Mouse (Mus musculus) megakaryocyte, embryonic 14.5 days (primary cell): ENCODE data around the gene Vinac1. TPM values are rescaled to one million over a fixed set of nuclear protein-coding genes. Genes with fewer than 3 reads are reported as not detected.

Source experiments
- H3K27me3 ChIP-seq: replicated peaks from 2 replicates; pipeline ENCODE3; 2012; ENCODE audit warnings: inconsistent platforms
- H3K36me3 ChIP-seq: replicated peaks from 2 replicates; pipeline ENCODE3; 2012; ENCODE audit warnings: low read length, inconsistent platforms, mixed read lengths
- H3K4me1 ChIP-seq: 2 replicates; pipeline ENCODE4 v1.6.1; 2012; ENCODE audit warnings: inconsistent platforms
- H3K4me3 ChIP-seq: replicated peaks from 2 replicates; pipeline ENCODE3; 2012; ENCODE audit warnings: moderate library complexity, mild to moderate bottlenecking, inconsistent platforms
- H3K9me3 ChIP-seq: 2 replicates; pipeline ENCODE4 v1.6.1; 2012; ENCODE audit warnings: inconsistent platforms
- FLI1 ChIP-seq: IDR thresholded peaks from 2 replicates; pipeline ENCODE4 v1.6.1; 2012; ENCODE audit warnings: low read length, inconsistent platforms, mixed read lengths
- GATA1 ChIP-seq: IDR thresholded peaks from 3 replicates; pipeline ENCODE4 v1.6.1; 2012; ENCODE audit warnings: mixed read lengths, low read length, inconsistent platforms, borderline replicate concordance
- polyA plus RNA-seq: library from polyadenylated mRNA; stranded (reverse); fragments of >175 nt; gene quantifications from 2 replicates; pipeline ENCODE4 v1.2.3, GENCODE M21; 2012; ENCODE audit warnings: low replicate concordance; ENCODE audit not compliant: insufficient read depth

Vinac1 gene
- polyA plus RNA-seq, result not detected in 2 replicates

- Histone ChIP-seq H3K9me3 (no peaks in the 10 kb centered on the region), H3K4me3 (no peak within 1 kb of the TSS), H3K4me1 (no peaks in the 10 kb centered on the region), H3K36me3 (no peaks in the 10 kb centered on the region), H3K27me3 (peaks cover 18% of the 10 kb centered on the region)
- TF ChIP-seq FLI1 (no peak), GATA1 (no peak)
Observed at GRCm38 (mm10) chr2:129047811-129048210, at the start of gene Vinac1. Gene Vinac1, minus strand, starts transcription at chr2:129048172.

- Histone ChIP-seq H3K27me3 (no peaks in the 10 kb centered on the region), H3K36me3 (peaks cover 21% of the 10 kb centered on the region), H3K4me1 (peaks cover 9% of the 10 kb centered on the region), H3K9me3 (no peaks in the 10 kb centered on the region), H3K4me3 (no peak overlapping the region)
- TF ChIP-seq GATA1 (no peak), FLI1 (no peak)
Observed at GRCm38 (mm10) chr2:129093926-129094724, 46.2 kb upstream of the Vinac1 start.

GRCm38 (mm10) chr2:129092810-129093209, 44.8 kb upstream of the Vinac1 start:
- Histone ChIP-seq H3K36me3 (peaks cover 24% of the 10 kb centered on the region), H3K4me1 (peaks cover 9% of the 10 kb centered on the region), H3K4me3 (no peak overlapping the region), H3K27me3 (no peaks in the 10 kb centered on the region), H3K9me3 (no peaks in the 10 kb centered on the region)
- TF ChIP-seq FLI1, result no peak
- TF ChIP-seq GATA1, result no peak

- peaks cover 30% of the 10 kb centered on the region for H3K36me3 ChIP-seq
- H3K9me3 ChIP-seq, result peaks cover 5% of the 10 kb centered on the region
- H3K27me3 ChIP-seq, result no peaks in the 10 kb centered on the region
- no peak overlapping the region for H3K4me3 ChIP-seq
- peaks cover 9% of the 10 kb centered on the region for H3K4me1 ChIP-seq
- TF ChIP-seq FLI1, result no peak
- TF ChIP-seq GATA1, result no peak
Observed at GRCm38 (mm10) chr2:129090370-129090769, 42.4 kb upstream of the Vinac1 start.

- Histone ChIP-seq H3K9me3 (peaks cover 9% of the 10 kb centered on the region), H3K27me3 (no peaks in the 10 kb centered on the region), H3K36me3 (peaks cover 13% of the 10 kb centered on the region), H3K4me1 (peaks cover 8% of the 10 kb centered on the region), H3K4me3 (no peak overlapping the region)
- TF ChIP-seq GATA1 (no peak), FLI1 (no peak)
Observed at GRCm38 (mm10) chr2:129087520-129087919, 39.5 kb upstream of the Vinac1 start.

- H3K4me3 ChIP-seq, result no peak overlapping the region
- no peaks in the 10 kb centered on the region for H3K4me1 ChIP-seq
- no peaks in the 10 kb centered on the region for H3K27me3 ChIP-seq
- peaks cover 9% of the 10 kb centered on the region for H3K9me3 ChIP-seq
- peaks cover 16% of the 10 kb centered on the region for H3K36me3 ChIP-seq
- TF ChIP-seq FLI1 (no peak), GATA1 (no peak)
Observed at GRCm38 (mm10) chr2:129084959-129085358, 37.0 kb upstream of the Vinac1 start.

GRCm38 (mm10) chr2:129083514-129083913, 35.5 kb upstream of the Vinac1 start:
- H3K4me3 ChIP-seq, result no peak overlapping the region
- H3K9me3 ChIP-seq, result peaks cover 12% of the 10 kb centered on the region
- peaks cover 4% of the 10 kb centered on the region; the same call in 1 of the 2 replicates for H3K4me1 ChIP-seq
- peaks cover 20% of the 10 kb centered on the region for H3K36me3 ChIP-seq
- TF ChIP-seq FLI1 (no peak), GATA1 (no peak)
- no peaks in the 10 kb centered on the region for H3K27me3 ChIP-seq

- H3K36me3 ChIP-seq, result peaks cover 23% of the 10 kb centered on the region
- TF ChIP-seq GATA1 (no peak), FLI1 (no peak)
- peaks cover 12% of the 10 kb centered on the region; the same call in 1 of the 2 replicates for H3K4me1 ChIP-seq
- no peak overlapping the region for H3K4me3 ChIP-seq
- H3K9me3 ChIP-seq, result peaks cover 15% of the 10 kb centered on the region
- no peaks in the 10 kb centered on the region for H3K27me3 ChIP-seq
Observed at GRCm38 (mm10) chr2:129081097-129081496, 33.1 kb upstream of the Vinac1 start.

GRCm38 (mm10) chr2:129079194-129079593, 31.2 kb upstream of the Vinac1 start:
- no peak overlapping the region for H3K4me3 ChIP-seq
- no peaks in the 10 kb centered on the region for H3K27me3 ChIP-seq
- TF ChIP-seq GATA1 (no peak), FLI1 (no peak)
- peaks cover 19% of the 10 kb centered on the region for H3K36me3 ChIP-seq
- peaks cover 6% of the 10 kb centered on the region for H3K9me3 ChIP-seq
- peaks cover 12% of the 10 kb centered on the region; the same call in 1 of the 2 replicates for H3K4me1 ChIP-seq

- Histone ChIP-seq H3K4me1 (peaks cover 12% of the 10 kb centered on the region; the same call in 1 of the 2 replicates), H3K36me3 (peaks cover 19% of the 10 kb centered on the region), H3K4me3 (no peak overlapping the region), H3K9me3 (peaks cover 6% of the 10 kb centered on the region), H3K27me3 (no peaks in the 10 kb centered on the region)
- TF ChIP-seq FLI1 (no peak), GATA1 (no peak)
Observed at GRCm38 (mm10) chr2:129078313-129078712, 30.3 kb upstream of the Vinac1 start.
